Mouse (Mus musculus) forebrain, embryonic 10.5 days (tissue): ENCODE data around the gene Skap2. TPM values are rescaled to one million over a fixed set of nuclear protein-coding genes. Genes with fewer than 3 reads are reported as not detected.

Source experiments
- DNase-seq: peaks from one replicate; pipeline ENCODE4 v3.0.0-alpha.2; 2017; ENCODE audit warnings: low spot score; ENCODE audit errors: extremely low spot score
- H3K27ac ChIP-seq: fragments of 300-500 bp; sonication (generic); 2 replicates; pipeline ENCODE4 v1.5.1; 2016; ENCODE audit warnings: mild to moderate bottlenecking
- H3K27me3 ChIP-seq: fragments of 300-500 bp; sonication (generic); 2 replicates; pipeline ENCODE4 v1.6.1; 2016; ENCODE audit warnings: mild to moderate bottlenecking; ENCODE audit not compliant: poor library complexity, severe bottlenecking
- H3K36me3 ChIP-seq: fragments of 300-500 bp; sonication (generic); replicated peaks from 2 replicates; pipeline ENCODE4 v1.6.1; 2016; ENCODE audit warnings: mild to moderate bottlenecking, moderate library complexity
- H3K4me1 ChIP-seq: fragments of 300-500 bp; sonication (generic); 2 replicates; pipeline ENCODE4 v1.6.1; 2016
- H3K4me3 ChIP-seq: fragments of 300-500 bp; sonication (generic); 2 replicates; pipeline ENCODE4 v1.5.1; 2016; ENCODE audit warnings: mild to moderate bottlenecking, moderate library complexity
- H3K9me3 ChIP-seq: fragments of 300-500 bp; sonication (generic); 2 replicates; pipeline ENCODE4 v1.6.1; 2016; ENCODE audit warnings: mild to moderate bottlenecking, moderate library complexity
- WGBS: fragments of 180-500 bp; shearing (Covaris S2); methylation state at CpG from one replicate; pipeline ENCODE4 v1.1.7; 2016; 5-methylcytosine and 5-hydroxymethylcytosine counted together
- polyA plus RNA-seq: library from polyadenylated mRNA; unstranded; fragments of >200 nt; fragmentation: Nextera tagmentation; extraction: Ambion mirVana; gene quantifications from 2 replicates; pipeline ENCODE4 v1.2.1, GENCODE M21; 2016

Gene Skap2
- polyA plus RNA-seq, 1 experiment from 2014 or later: 7.7 TPM

DNA sequence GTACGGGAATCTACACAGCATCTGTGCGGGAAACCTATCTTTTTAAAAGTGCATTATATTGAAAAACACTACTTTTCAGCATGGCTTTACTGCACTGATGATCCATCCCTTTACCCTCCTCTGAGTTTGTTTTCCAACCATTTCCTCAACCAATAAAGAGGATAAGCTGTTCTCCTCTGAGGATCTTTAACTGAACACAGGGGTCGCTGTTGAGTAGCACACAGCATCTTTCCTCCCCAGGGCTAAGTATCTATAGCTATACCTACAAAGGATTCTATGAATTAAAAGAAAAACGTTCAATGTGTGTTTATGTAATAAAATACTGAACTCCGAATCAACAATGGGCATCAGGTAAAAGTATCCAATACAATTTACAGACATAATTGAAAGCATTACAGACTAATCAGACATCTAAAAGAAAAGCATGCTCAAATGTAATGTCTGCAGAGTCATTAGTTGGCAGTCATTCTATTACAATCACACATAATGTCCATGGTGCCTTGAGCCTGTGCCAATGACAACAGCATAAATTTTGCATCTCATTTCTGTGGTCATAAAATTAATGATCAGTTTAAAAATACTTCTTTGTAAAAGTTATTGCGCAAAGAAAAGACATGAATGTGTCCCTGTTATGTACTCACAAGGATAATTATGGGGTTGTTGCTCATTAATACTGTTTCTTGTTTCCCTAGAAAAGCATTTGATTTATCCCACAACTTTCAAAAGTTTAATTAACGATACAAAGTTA, 13.8 kb downstream of the Skap2 start:
- Histone ChIP-seq H3K4me3 (no peak overlapping the region), H3K9me3 (no peaks in the 10 kb centered on the region), H3K27ac (no peak overlapping the region), H3K27me3 (peaks cover 60% of the 10 kb centered on the region), H3K4me1 (no peaks in the 10 kb centered on the region), H3K36me3 (no peaks in the 10 kb centered on the region)
- WGBS: 54% methylated on average over 7 of the region's 7 CpGs
- no peak for DNase-seq

- 84% methylated on average over 2 of the region's 2 CpGs for WGBS
- H3K4me1 ChIP-seq: no peaks in the 10 kb centered on the region
- no peaks in the 10 kb centered on the region for H3K9me3 ChIP-seq
- no peak overlapping the region for H3K4me3 ChIP-seq
- H3K27me3 ChIP-seq: no peaks in the 10 kb centered on the region
- H3K27ac ChIP-seq: no peak overlapping the region
- no peak for DNase-seq
- no peaks in the 10 kb centered on the region for H3K36me3 ChIP-seq
Observed at GRCm38 (mm10) chr6:51987999-51988398, 24.4 kb downstream of the Skap2 start.

GRCm38 (mm10) chr6:51977638-51978037, 34.7 kb downstream of the Skap2 start:
- DNase-seq: no peak
- no peak overlapping the region for H3K27ac ChIP-seq
- no peaks in the 10 kb centered on the region for H3K36me3 ChIP-seq
- no peaks in the 10 kb centered on the region for H3K27me3 ChIP-seq
- H3K4me1 ChIP-seq: peaks cover 5% of the 10 kb centered on the region
- no peak overlapping the region for H3K4me3 ChIP-seq
- H3K9me3 ChIP-seq: no peaks in the 10 kb centered on the region
- 77% methylated on average over 3 of the region's 3 CpGs for WGBS

DNA sequence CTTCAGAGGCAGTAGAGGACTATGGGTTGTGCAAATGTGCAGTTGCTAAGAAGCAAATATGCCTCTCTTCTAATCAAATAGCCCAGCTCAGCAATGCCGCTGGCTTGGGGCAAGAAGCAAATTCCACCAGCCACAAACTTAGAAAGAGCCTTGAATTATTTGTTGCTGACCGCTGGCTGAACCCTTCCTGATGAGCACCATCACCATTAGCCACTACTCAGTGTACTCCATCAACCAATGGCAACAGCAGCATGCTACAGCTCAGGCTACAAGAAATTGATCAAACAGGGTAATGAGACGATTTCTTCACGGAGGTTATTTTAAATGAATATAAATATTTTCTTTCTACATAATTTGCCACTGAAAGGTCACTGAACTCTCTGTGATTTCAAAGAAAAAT, 36.6 kb downstream of the Skap2 start:
- Histone ChIP-seq H3K27me3 (no peaks in the 10 kb centered on the region), H3K36me3 (no peaks in the 10 kb centered on the region), H3K27ac (no peak overlapping the region), H3K4me3 (no peak overlapping the region), H3K9me3 (no peaks in the 10 kb centered on the region), H3K4me1 (peaks cover 5% of the 10 kb centered on the region)
- WGBS: 77% methylated on average over 4 of the region's 4 CpGs
- DNase-seq: no peak

DNA sequence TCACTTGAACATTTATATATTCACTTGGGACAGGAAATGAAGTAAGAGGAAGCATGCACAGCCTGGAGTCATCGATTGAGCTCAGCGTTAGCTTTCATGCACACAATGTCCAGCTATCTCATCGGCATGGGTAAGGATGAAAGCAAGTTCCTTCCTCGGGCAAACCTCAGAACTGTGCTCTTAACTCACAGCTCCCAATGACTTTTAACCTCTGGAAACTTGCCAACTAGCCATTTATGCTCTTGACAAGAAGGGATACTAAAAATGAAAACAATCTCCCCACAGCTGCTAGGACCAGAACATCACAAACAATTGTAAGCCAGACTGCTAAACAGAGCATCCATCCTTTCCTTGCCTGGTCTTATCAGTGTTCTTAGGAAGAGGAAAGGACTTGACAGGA, 53.4 kb downstream of the Skap2 start:
- no peak for DNase-seq
- Histone ChIP-seq H3K4me1 (no peaks in the 10 kb centered on the region), H3K36me3 (no peaks in the 10 kb centered on the region), H3K27ac (no peak overlapping the region), H3K9me3 (no peaks in the 10 kb centered on the region), H3K27me3 (no peaks in the 10 kb centered on the region), H3K4me3 (no peak overlapping the region)
- 89% methylated on average over 4 of the region's 4 CpGs for WGBS

- no peak for DNase-seq
- no peak overlapping the region for H3K27ac ChIP-seq
- H3K4me1 ChIP-seq: no peaks in the 10 kb centered on the region
- no peak overlapping the region for H3K4me3 ChIP-seq
- no peaks in the 10 kb centered on the region for H3K36me3 ChIP-seq
- WGBS: 83% methylated on average over 4 of the region's 4 CpGs
- H3K9me3 ChIP-seq: no peaks in the 10 kb centered on the region
- no peaks in the 10 kb centered on the region for H3K27me3 ChIP-seq
Observed at GRCm38 (mm10) chr6:51956048-51956792, 56.1 kb downstream of the Skap2 start.

GRCm38 (mm10) chr6:51947661-51948060, 64.7 kb downstream of the Skap2 start:
- H3K9me3 ChIP-seq: no peaks in the 10 kb centered on the region
- no peak overlapping the region for H3K27ac ChIP-seq
- H3K36me3 ChIP-seq: no peaks in the 10 kb centered on the region
- H3K4me3 ChIP-seq: no peak overlapping the region
- peaks cover 13% of the 10 kb centered on the region; the same call in 1 of the 2 replicates for H3K27me3 ChIP-seq
- DNase-seq: no peak
- no peaks in the 10 kb centered on the region for H3K4me1 ChIP-seq

- no peak for DNase-seq
Observed at GRCm38 (mm10) chr6:51944916-51945315, 67.4 kb downstream of the Skap2 start.

GRCm38 (mm10) chr6:51933998-51934397, 78.4 kb downstream of the Skap2 start:
- H3K4me1 ChIP-seq: 0 out of 2 replicates have a peak, but pooled peaks cover 3% of the 10 kb centered on the region
- peaks cover 99% of the 10 kb centered on the region for H3K27me3 ChIP-seq
- 75% methylated on average over 4 of the region's 4 CpGs for WGBS
- DNase-seq: no peak
- no peak overlapping the region for H3K4me3 ChIP-seq
- H3K36me3 ChIP-seq: no peaks in the 10 kb centered on the region
- H3K9me3 ChIP-seq: no peaks in the 10 kb centered on the region
- no peak overlapping the region for H3K27ac ChIP-seq

More at GRCm38 (mm10) chr6:51944916-51945315, 67.4 kb downstream of the Skap2 start:
- Histone ChIP-seq H3K9me3 (no peaks in the 10 kb centered on the region), H3K36me3 (no peaks in the 10 kb centered on the region), H3K4me3 (no peak overlapping the region), H3K27ac (no peak overlapping the region), H3K4me1 (no peaks in the 10 kb centered on the region), H3K27me3 (peaks cover 32% of the 10 kb centered on the region)
- 91% methylated on average over 2 of the region's 2 CpGs for WGBS

GRCm38 (mm10) chr6:51933034-51933611, 79.2 kb downstream of the Skap2 start:
- Histone ChIP-seq H3K27me3 (peaks cover 99% of the 10 kb centered on the region), H3K4me1 (0 out of 2 replicates have a peak, but pooled peaks cover 3% of the 10 kb centered on the region), H3K36me3 (no peaks in the 10 kb centered on the region), H3K4me3 (no peak overlapping the region), H3K27ac (no peak overlapping the region), H3K9me3 (no peaks in the 10 kb centered on the region)
- DNase-seq: peak; percentile 25
- WGBS: 26% methylated on average over 3 of the region's 3 CpGs

DNA sequence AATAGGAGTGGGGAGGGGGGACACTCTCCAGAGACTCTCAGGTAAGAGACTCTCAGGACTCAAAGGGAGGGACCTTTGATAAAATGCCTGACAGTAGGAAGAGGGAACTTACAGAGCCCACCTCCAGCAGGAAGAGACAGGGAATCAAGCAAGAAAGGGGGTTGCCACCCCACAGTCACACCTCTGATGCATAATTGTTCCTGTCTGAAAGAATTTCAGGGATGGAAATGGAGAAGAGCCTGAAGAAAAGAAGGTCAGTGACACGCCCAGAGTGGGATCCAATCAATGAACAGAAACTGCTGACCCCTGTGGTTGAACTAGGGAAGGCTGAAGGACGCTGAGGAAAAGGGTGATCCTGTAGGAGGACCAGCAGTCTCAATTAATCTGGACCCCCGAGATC, 85.2 kb downstream of the Skap2 start:
- 58% methylated on average over 3 of the region's 3 CpGs for WGBS
- H3K36me3 ChIP-seq: no peaks in the 10 kb centered on the region
- H3K27me3 ChIP-seq: peaks cover 92% of the 10 kb centered on the region
- H3K27ac ChIP-seq: no peak overlapping the region
- no peak overlapping the region for H3K4me3 ChIP-seq
- no peaks in the 10 kb centered on the region for H3K9me3 ChIP-seq
- H3K4me1 ChIP-seq: no peaks in the 10 kb centered on the region
- DNase-seq: no peak

DNA sequence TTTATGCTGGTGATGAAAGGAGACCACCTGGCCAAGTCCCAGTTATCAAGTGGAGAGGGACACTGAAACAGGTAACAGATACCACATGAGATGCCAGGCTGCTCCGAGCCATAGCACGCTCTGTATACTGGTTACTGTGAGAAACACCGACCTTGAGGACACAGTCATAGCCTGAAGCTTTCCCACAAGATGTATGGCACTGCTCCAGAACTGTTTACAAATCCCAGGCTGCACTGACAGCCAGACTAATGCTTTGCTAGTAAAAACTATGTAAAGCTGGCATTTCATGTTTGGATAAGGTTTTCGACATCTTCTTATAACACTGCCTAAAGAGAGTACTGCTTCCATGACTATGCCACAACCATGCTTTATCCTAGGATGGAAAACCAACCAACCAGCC, 90.5 kb downstream of the Skap2 start:
- Histone ChIP-seq H3K4me3 (no peak overlapping the region), H3K4me1 (no peaks in the 10 kb centered on the region), H3K27me3 (peaks cover 55% of the 10 kb centered on the region), H3K9me3 (no peaks in the 10 kb centered on the region), H3K36me3 (no peaks in the 10 kb centered on the region), H3K27ac (no peak overlapping the region)
- WGBS: 95% methylated on average over 4 of the region's 4 CpGs
- DNase-seq: no peak

GRCm38 (mm10) chr6:51908495-51908894, 103.9 kb downstream of the Skap2 start:
- no peak for DNase-seq
- Histone ChIP-seq H3K9me3 (no peaks in the 10 kb centered on the region), H3K27ac (no peak overlapping the region), H3K4me1 (0 out of 2 replicates have a peak, but pooled peaks cover 3% of the 10 kb centered on the region), H3K36me3 (no peaks in the 10 kb centered on the region), H3K4me3 (no peak overlapping the region), H3K27me3 (no peaks in the 10 kb centered on the region)
